Mouse (Mus musculus) sigmoid colon, adult 10 weeks (tissue): Measurements from ENCODE around the gene Akr1c12. TPM values are rescaled to one million over a fixed set of nuclear protein-coding genes. Genes with fewer than 3 reads are reported as not detected.

ENCODE experiments used
- polyA plus RNA-seq: library from polyadenylated mRNA; stranded (reverse); fragments of 350-450 nt; fragmentation: Illumina TruSeq; extraction: RNeasy Lipid Tissue Mini Kit (QIAGEN cat#74804); gene quantifications from one replicate; pipeline ENCODE4 v1.2.3, GENCODE M21; 2014; ENCODE audit warnings: low read depth, low replicate concordance

The Akr1c12 gene
- polyA plus RNA-seq = 287 TPM

GRCm38 (mm10) chr13:4279284-4279683, at the start of gene Akr1c12:
Akr1c12 (minus strand) TSS chr13:4279433.

GRCm38 (mm10) chr13:4228441-4228840, 50.8 kb downstream of the Akr1c12 start, which contains the start of gene Akr1c19:
Akr1c19 (plus strand) TSS chr13:4228700.

Other genes with a start within 250 kb of the Akr1c12 start
- 513 TPM for gene Akr1c14, start 230.4 kb downstream of the Akr1c12 start, polyA plus RNA-seq
- 2.6 TPM for gene Akr1c18, start 128.8 kb downstream of the Akr1c12 start, polyA plus RNA-seq
- 475 TPM for gene Akr1c13, start 88.3 kb downstream of the Akr1c12 start, polyA plus RNA-seq
- 322 TPM for gene Akr1c19, start 50.7 kb downstream of the Akr1c12 start, polyA plus RNA-seq
- gene Akr1c6, start 154.9 kb upstream of the Akr1c12 start, polyA plus RNA-seq = not detected
- gene Akr1c20, start 243.9 kb upstream of the Akr1c12 start, polyA plus RNA-seq = not detected